Mouse (Mus musculus) megakaryocyte-erythroid progenitor cell, adult 5-6 weeks (primary cell): ENCODE measurements around the gene Nrbp1. TPM values are rescaled to one million over a fixed set of nuclear protein-coding genes. Genes with fewer than 3 reads are reported as not detected.
"Not testable (repeated sequence)": the region's sequence is repeated elsewhere in the genome, so short reads cannot be mapped to it uniquely, and the experiment has no call there.

Experiments used
- ATAC-seq: replicated peaks from 2 replicates; pipeline ENCODE4 v1.8.0; 2016; ENCODE audit warnings: mild to moderate bottlenecking, inconsistent platforms; ENCODE audit not compliant: severe bottlenecking, poor library complexity, low FRiP score, low TSS enrichment
- total RNA-seq, 2 experiments: library from RNA; stranded (forward) in 1 of 2; stranded (reverse) in 1 of 2; fragments of 200-1000, 215-1000 nt in 1 of 2; fragments of >200 nt in 1 of 2; fragmentation: Nextera tagmentation in 1 of 2; gene quantifications; 2 replicates each; pipeline ENCODE4 v1.2.3; 2014 to 2017

Nrbp1 gene
- total RNA-seq, 2 experiments from 2014 or later = 51.1 to 64.9 TPM

- no peak for ATAC-seq
Measured at GRCm38 (mm10) chr5:31202933-31203332, 37.7 kb upstream of the Nrbp1 start.

- no peak for ATAC-seq
Measured at GRCm38 (mm10) chr5:31203866-31204265, 36.8 kb upstream of the Nrbp1 start.

- no peak for ATAC-seq
Measured at GRCm38 (mm10) chr5:31204421-31204820, 36.2 kb upstream of the Nrbp1 start.

- not testable (repeated sequence) for ATAC-seq
Measured at GRCm38 (mm10) chr5:31216554-31216953, 24.1 kb upstream of the Nrbp1 start.

GRCm38 (mm10) chr5:31218294-31218693, 22.4 kb upstream of the Nrbp1 start:
- ATAC-seq = peak; percentile 39; the same call in 1 of the 2 replicates

- 0 out of 2 replicates have a peak, but pooled peaks have one; percentile 27 for ATAC-seq
Measured at GRCm38 (mm10) chr5:31219070-31219469, 21.6 kb upstream of the Nrbp1 start.

- no peak for ATAC-seq
Measured at GRCm38 (mm10) chr5:31219474-31219873, 21.2 kb upstream of the Nrbp1 start.

GRCm38 (mm10) chr5:31219911-31220447, 20.7 kb upstream of the Nrbp1 start:
- ATAC-seq = peak; percentile 24; the same call in 1 of the 2 replicates

GRCm38 (mm10) chr5:31220448-31221303, 20.0 kb upstream of the Nrbp1 start, which contains the start of gene Ppm1g:
Gene Ppm1g (minus strand): TSS chr5:31220687.
- ATAC-seq = peak; percentile 90

- ATAC-seq = 0 out of 2 replicates have a peak, but pooled peaks have one; percentile 42
Measured at GRCm38 (mm10) chr5:31221304-31221945, 19.2 kb upstream of the Nrbp1 start.

GRCm38 (mm10) chr5:31222696-31223095, 18.0 kb upstream of the Nrbp1 start:
- ATAC-seq = no peak

- no peak for ATAC-seq
Measured at GRCm38 (mm10) chr5:31226641-31227040, 14.0 kb upstream of the Nrbp1 start.

- ATAC-seq = peak; percentile 46; the same call in 1 of the 2 replicates
Measured at GRCm38 (mm10) chr5:31241522-31242034, 914 bp downstream of the Nrbp1 start.

GRCm38 (mm10) chr5:31242191-31242590, 1.5 kb downstream of the Nrbp1 start:
- no peak for ATAC-seq

GRCm38 (mm10) chr5:31250716-31251115, 10.1 kb downstream of the Nrbp1 start:
- no peak for ATAC-seq

GRCm38 (mm10) chr5:31251541-31252101, 11.0 kb downstream of the Nrbp1 start, which contains the start of gene Krtcap3:
Gene Krtcap3 (plus strand): TSS chr5:31251691.
- ATAC-seq = no peak

- no peak for ATAC-seq
Measured at GRCm38 (mm10) chr5:31252151-31252550, 11.5 kb downstream of the Nrbp1 start.

- ATAC-seq = no peak
Measured at GRCm38 (mm10) chr5:31252795-31253545, 12.3 kb downstream of the Nrbp1 start.

- no peak for ATAC-seq
Measured at GRCm38 (mm10) chr5:31253806-31254205, 13.1 kb downstream of the Nrbp1 start.
